Mouse (Mus musculus) embryonic facial prominence, embryonic 13.5 days (tissue): Measurements from ENCODE around the gene Ddrgk1. TPM values are rescaled to one million over a fixed set of nuclear protein-coding genes. Genes with fewer than 3 reads are reported as not detected.

Source experiments
- ATAC-seq: fragments of 200-750 bp; cut with Nextera tagmentation; 2 replicates; pipeline ENCODE4 v1.8.0; 2017; ENCODE audit warnings: low read depth; ENCODE audit not compliant: insufficient number of reproducible peaks, insufficient read depth, low FRiP score, low TSS enrichment
- H3K27ac ChIP-seq: fragments of 300-500 bp; sonication (generic); 2 replicates; pipeline ENCODE4 v1.5.1; 2015; ENCODE audit warnings: moderate library complexity, mild to moderate bottlenecking, inconsistent platforms
- H3K27me3 ChIP-seq: fragments of 300-500 bp; sonication (generic); 2 replicates; pipeline ENCODE4 v1.6.1; 2015; ENCODE audit warnings: mild to moderate bottlenecking, inconsistent platforms
- H3K36me3 ChIP-seq: fragments of 300-500 bp; sonication (generic); 2 replicates; pipeline ENCODE4 v1.6.1; 2015; ENCODE audit warnings: mild to moderate bottlenecking, inconsistent platforms
- H3K4me1 ChIP-seq: fragments of 300-500 bp; sonication (generic); 2 replicates; pipeline ENCODE4 v1.6.1; 2015; ENCODE audit warnings: inconsistent platforms
- H3K4me2 ChIP-seq: fragments of 300-500 bp; sonication (generic); 2 replicates; pipeline ENCODE4 v1.6.1; 2015; ENCODE audit warnings: moderate library complexity, mild to moderate bottlenecking, inconsistent platforms
- H3K4me3 ChIP-seq: fragments of 300-500 bp; sonication (generic); 2 replicates; pipeline ENCODE4 v1.5.1; 2015; ENCODE audit warnings: mild to moderate bottlenecking, inconsistent platforms
- H3K9ac ChIP-seq: fragments of 300-500 bp; sonication (generic); 2 replicates; pipeline ENCODE4 v1.6.1; 2015; ENCODE audit warnings: mild to moderate bottlenecking, inconsistent platforms
- H3K9me3 ChIP-seq: fragments of 300-500 bp; sonication (generic); 2 replicates; pipeline ENCODE4 v1.6.1; 2016; ENCODE audit warnings: inconsistent platforms
- WGBS: fragments of 180-500 bp; shearing (Covaris S2); methylation state at CpG from one replicate; pipeline ENCODE4 v1.1.7; 2015; ENCODE audit warnings: mixed read lengths; 5-methylcytosine and 5-hydroxymethylcytosine counted together
- polyA plus RNA-seq: library from polyadenylated mRNA; unstranded; fragments of >200 nt; fragmentation: Nextera tagmentation; extraction: Ambion mirVana; gene quantifications from 2 replicates; pipeline ENCODE4 v1.2.1, GENCODE M21; 2015

Ddrgk1 gene
- polyA plus RNA-seq, 1 experiment from 2014 or later = 61.7 TPM

DNA sequence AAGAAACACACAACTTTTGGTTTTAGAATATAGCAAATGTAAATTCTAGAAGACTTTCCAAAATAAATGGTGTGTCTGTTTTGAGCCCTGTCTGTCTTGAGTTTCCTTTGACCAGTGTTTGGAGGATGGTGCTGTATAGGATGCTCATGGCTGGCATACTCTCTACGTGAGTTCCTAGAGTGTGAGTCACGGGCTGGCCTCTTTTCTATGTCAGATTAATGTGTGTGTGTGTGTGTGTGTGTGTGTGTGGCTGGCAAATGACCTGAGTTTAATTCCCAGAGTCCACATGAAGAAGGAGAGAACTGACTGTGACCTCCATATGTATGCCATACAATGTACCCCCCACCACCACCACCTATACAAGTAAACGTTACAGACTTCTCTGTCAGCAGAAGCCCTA lies 17.1 kb upstream of the Ddrgk1 start:
- Histone ChIP-seq H3K4me2 (no peak overlapping the region), H3K27me3 (no peaks in the 10 kb centered on the region), H3K9ac (no peak overlapping the region), H3K4me1 (no peaks in the 10 kb centered on the region), H3K27ac (no peak overlapping the region), H3K9me3 (no peaks in the 10 kb centered on the region), H3K36me3 (peaks cover 87% of the 10 kb centered on the region), H3K4me3 (no peak overlapping the region)
- 83% methylated on average over 3 of the region's 3 CpGs for WGBS
- ATAC-seq = no peak

DNA sequence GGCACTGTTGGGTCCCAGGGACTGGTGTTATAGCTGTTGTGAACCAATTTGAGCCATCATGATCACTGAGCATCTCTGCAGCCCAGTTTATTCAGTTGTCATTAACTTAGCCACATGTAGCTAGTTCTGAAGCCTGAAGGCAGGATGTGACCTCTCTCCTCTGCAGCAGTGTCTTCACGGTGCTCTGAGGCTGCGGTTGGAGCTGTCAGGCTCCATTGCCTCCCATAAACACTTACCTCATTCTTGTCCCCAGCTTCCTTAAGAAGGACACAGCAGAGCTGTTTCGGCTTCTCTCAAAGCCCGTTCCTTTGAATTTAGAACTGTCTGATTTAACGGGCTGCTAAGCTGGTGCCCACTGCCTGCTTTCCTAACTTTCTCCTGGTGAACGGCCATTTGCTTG lies 15.4 kb upstream of the Ddrgk1 start:
- H3K4me3 ChIP-seq = no peak overlapping the region
- no peak overlapping the region for H3K4me2 ChIP-seq
- H3K9ac ChIP-seq = no peak overlapping the region
- 84% methylated on average over 6 of the region's 6 CpGs for WGBS
- no peak for ATAC-seq
- H3K27me3 ChIP-seq = no peaks in the 10 kb centered on the region
- H3K4me1 ChIP-seq = no peaks in the 10 kb centered on the region
- H3K36me3 ChIP-seq = peaks cover 100% of the 10 kb centered on the region
- H3K27ac ChIP-seq = no peak overlapping the region
- no peaks in the 10 kb centered on the region for H3K9me3 ChIP-seq

- H3K27ac ChIP-seq = no peak overlapping the region
- no peaks in the 10 kb centered on the region for H3K9me3 ChIP-seq
- no peak overlapping the region for H3K9ac ChIP-seq
- no peak overlapping the region for H3K4me3 ChIP-seq
- H3K4me1 ChIP-seq = no peaks in the 10 kb centered on the region
- peaks cover 98% of the 10 kb centered on the region for H3K36me3 ChIP-seq
- H3K4me2 ChIP-seq = no peak overlapping the region
- 91% methylated on average over 12 of the region's 12 CpGs for WGBS
- H3K27me3 ChIP-seq = no peaks in the 10 kb centered on the region
- no peak for ATAC-seq
These were observed 14.7 kb upstream of the Ddrgk1 start for GRCm38 (mm10) chr2:130679154-130679553.

GRCm38 (mm10) chr2:130677211-130677610 lies 12.8 kb upstream of the Ddrgk1 start:
- H3K4me1 ChIP-seq = no peaks in the 10 kb centered on the region; the same call in 1 of the 2 replicates
- H3K27ac ChIP-seq = no peak overlapping the region
- no peak overlapping the region for H3K4me2 ChIP-seq
- H3K9ac ChIP-seq = no peak overlapping the region
- WGBS = 89% methylated on average over 10 of the region's 10 CpGs
- no peak for ATAC-seq
- H3K36me3 ChIP-seq = peaks cover 96% of the 10 kb centered on the region
- no peaks in the 10 kb centered on the region for H3K27me3 ChIP-seq
- no peak overlapping the region for H3K4me3 ChIP-seq
- no peaks in the 10 kb centered on the region for H3K9me3 ChIP-seq

DNA sequence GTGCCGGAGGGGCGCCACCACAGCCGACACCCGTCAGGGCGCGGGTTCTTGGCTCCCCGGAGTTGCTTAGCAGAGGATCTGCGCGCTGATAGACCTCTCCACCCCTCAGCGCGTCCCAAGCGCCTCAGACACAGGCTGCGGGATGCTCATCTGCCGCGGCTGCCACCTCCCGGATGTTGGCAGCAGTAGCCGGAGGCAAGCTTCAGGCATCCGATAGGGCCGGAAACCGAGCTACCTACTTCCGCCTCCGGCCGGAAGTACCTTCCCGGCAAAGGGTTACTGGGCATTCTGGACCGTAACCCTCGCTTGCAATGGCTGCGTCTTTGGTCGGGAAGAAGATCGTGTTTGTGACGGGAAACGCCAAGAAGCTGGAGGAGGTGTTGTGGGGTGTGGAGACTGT lies 3.1 kb upstream of the Ddrgk1 start, which contains the start of gene Itpa:
Gene Itpa, plus strand, starts transcription at position 52 of the 400 bp plus-strand sequence.
- Histone ChIP-seq H3K27me3 (no peaks in the 10 kb centered on the region), H3K9me3 (no peaks in the 10 kb centered on the region), H3K4me1 (peaks cover 36% of the 10 kb centered on the region), H3K4me2 (peak within 1 kb of the TSS; percentile 90), H3K27ac (peak within 1 kb of the TSS; percentile 87), H3K36me3 (peaks cover 22% of the 10 kb centered on the region), H3K4me3 (peak within 1 kb of the TSS; percentile 72), H3K9ac (peak within 1 kb of the TSS; percentile 82)
- under 1% methylated on average over 31 of the region's 31 CpGs for WGBS
- ATAC-seq = no peak

DNA sequence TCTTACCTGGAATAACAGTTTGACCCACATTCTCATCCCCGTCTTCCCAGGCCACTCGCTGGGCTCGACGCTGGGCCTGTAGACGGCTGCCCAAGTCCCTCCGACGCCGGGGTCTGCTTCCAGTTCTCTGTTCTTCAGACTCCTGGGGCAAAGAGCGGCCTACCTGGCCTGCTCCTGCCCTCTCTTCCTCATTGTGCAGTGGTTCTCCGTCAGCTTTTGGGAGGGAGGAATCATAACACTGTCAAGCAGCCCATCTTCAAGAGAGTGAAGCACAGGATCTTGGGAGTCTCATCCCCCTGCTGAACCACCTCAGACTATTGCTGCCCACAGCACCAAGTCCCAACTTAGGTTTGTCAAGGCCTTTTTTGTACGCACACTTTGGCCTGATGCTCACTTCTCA lies 1.1 kb downstream of the Ddrgk1 start:
- peak overlapping the region; percentile 81 for H3K4me2 ChIP-seq
- no peak for ATAC-seq
- H3K36me3 ChIP-seq = peaks cover 46% of the 10 kb centered on the region
- H3K4me1 ChIP-seq = peaks cover 25% of the 10 kb centered on the region
- peak overlapping the region; percentile 90 for H3K9ac ChIP-seq
- H3K9me3 ChIP-seq = no peaks in the 10 kb centered on the region
- H3K27ac ChIP-seq = no peak overlapping the region
- H3K4me3 ChIP-seq = peak overlapping the region; percentile 65
- no peaks in the 10 kb centered on the region for H3K27me3 ChIP-seq
- 86% methylated on average over 11 of the region's 11 CpGs for WGBS

GRCm38 (mm10) chr2:130658530-130658929 lies 5.9 kb downstream of the Ddrgk1 start:
- peaks cover 12% of the 10 kb centered on the region for H3K4me1 ChIP-seq

DNA sequence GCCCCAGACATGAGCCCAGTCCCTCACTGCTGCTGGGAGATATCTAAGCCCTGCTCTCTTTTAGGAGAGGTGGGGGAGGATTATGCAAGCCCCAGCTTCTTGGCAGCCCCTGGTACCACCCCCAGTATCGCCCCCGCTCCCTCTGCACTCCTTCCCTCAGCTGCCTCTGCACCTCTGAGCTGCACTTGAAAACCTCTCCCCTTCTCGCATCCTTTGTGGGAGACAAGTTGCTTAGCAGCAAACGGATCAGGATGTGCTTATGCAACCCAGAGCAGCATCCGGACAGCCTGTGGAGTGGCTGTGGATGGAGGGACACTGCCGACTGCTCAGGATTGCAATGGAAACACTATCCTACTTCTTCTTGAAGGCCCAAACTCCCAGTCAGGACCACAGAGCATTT lies 6.9 kb downstream of the Ddrgk1 start:
- WGBS = 62% methylated on average over 6 of the region's 6 CpGs
- H3K27ac ChIP-seq = no peak overlapping the region; the same call in 1 of the 2 replicates
- H3K4me2 ChIP-seq = no peak overlapping the region
- H3K9ac ChIP-seq = no peak overlapping the region
- H3K27me3 ChIP-seq = no peaks in the 10 kb centered on the region
- ATAC-seq = no peak
- H3K9me3 ChIP-seq = no peaks in the 10 kb centered on the region
- peaks cover 2% of the 10 kb centered on the region; the same call in 1 of the 2 replicates for H3K4me1 ChIP-seq
- peaks cover 93% of the 10 kb centered on the region for H3K36me3 ChIP-seq
- H3K4me3 ChIP-seq = no peak overlapping the region

More at GRCm38 (mm10) chr2:130658530-130658929, 5.9 kb downstream of the Ddrgk1 start:
- H3K36me3 ChIP-seq = peaks cover 90% of the 10 kb centered on the region
- H3K4me3 ChIP-seq = no peak overlapping the region
- no peak overlapping the region for H3K4me2 ChIP-seq
- no peaks in the 10 kb centered on the region for H3K9me3 ChIP-seq
- no peak overlapping the region for H3K27ac ChIP-seq
- H3K27me3 ChIP-seq = no peaks in the 10 kb centered on the region
- no peak overlapping the region for H3K9ac ChIP-seq
- ATAC-seq = no peak
- WGBS = 94% methylated on average over 10 of the region's 10 CpGs

- no peak overlapping the region for H3K9ac ChIP-seq
- H3K4me1 ChIP-seq = no peaks in the 10 kb centered on the region
- 92% methylated on average over 9 of the region's 9 CpGs for WGBS
- H3K4me2 ChIP-seq = no peak overlapping the region
- no peaks in the 10 kb centered on the region for H3K27me3 ChIP-seq
- peaks cover 87% of the 10 kb centered on the region for H3K36me3 ChIP-seq
- H3K27ac ChIP-seq = no peak overlapping the region
- ATAC-seq = no peak
- no peak overlapping the region for H3K4me3 ChIP-seq
- no peaks in the 10 kb centered on the region for H3K9me3 ChIP-seq
These were observed 7.9 kb downstream of the Ddrgk1 start for GRCm38 (mm10) chr2:130656536-130656935.

DNA sequence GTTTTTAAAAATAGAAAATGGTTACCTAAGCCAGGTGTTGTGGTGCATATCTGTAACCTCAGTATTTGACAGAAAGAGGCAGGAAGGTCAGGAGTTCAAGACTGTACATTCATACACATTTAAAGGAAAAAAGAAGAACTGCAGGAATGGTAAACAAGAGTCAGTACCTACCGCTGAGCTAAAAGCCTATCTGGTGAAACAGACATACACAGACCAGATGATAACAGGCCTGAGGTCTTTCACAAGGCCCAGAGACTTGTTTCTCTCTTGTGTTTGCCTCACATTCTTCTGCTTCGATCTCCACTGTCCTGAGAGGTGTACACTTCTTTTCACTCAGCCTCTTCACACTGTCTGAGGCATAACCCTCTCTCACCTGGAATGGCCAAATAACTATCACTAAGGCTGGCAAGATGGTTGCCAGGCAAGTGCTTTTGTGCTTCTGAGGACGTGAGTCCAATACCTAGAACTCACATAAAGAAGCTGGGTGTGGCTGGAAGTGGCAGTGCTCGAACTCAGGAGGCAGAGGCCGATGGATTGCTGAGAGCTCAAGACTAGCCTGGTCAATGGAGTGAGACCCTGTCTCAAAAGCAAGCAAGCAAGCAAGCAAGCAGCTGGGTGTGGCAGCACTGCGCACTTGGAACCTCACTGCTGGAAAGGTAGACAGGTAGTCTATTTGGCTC lies 8.7 kb downstream of the Ddrgk1 start:
- Histone ChIP-seq H3K9ac (no peak overlapping the region), H3K4me3 (no peak overlapping the region), H3K27ac (no peak overlapping the region), H3K27me3 (no peaks in the 10 kb centered on the region), H3K36me3 (peaks cover 80% of the 10 kb centered on the region), H3K4me2 (no peak overlapping the region), H3K9me3 (no peaks in the 10 kb centered on the region), H3K4me1 (no peaks in the 10 kb centered on the region)
- ATAC-seq = no peak
- WGBS = 93% methylated on average over 6 of the region's 6 CpGs

- WGBS = 85% methylated on average over 1 of the region's 1 CpGs
- H3K36me3 ChIP-seq = peaks cover 72% of the 10 kb centered on the region
- H3K9ac ChIP-seq = no peak overlapping the region
- H3K27me3 ChIP-seq = no peaks in the 10 kb centered on the region
- no peak overlapping the region for H3K4me2 ChIP-seq
- ATAC-seq = no peak
- H3K4me3 ChIP-seq = no peak overlapping the region
- no peaks in the 10 kb centered on the region for H3K9me3 ChIP-seq
- H3K4me1 ChIP-seq = no peaks in the 10 kb centered on the region
- H3K27ac ChIP-seq = no peak overlapping the region
These were observed 10.7 kb downstream of the Ddrgk1 start for GRCm38 (mm10) chr2:130653760-130654159.

DNA sequence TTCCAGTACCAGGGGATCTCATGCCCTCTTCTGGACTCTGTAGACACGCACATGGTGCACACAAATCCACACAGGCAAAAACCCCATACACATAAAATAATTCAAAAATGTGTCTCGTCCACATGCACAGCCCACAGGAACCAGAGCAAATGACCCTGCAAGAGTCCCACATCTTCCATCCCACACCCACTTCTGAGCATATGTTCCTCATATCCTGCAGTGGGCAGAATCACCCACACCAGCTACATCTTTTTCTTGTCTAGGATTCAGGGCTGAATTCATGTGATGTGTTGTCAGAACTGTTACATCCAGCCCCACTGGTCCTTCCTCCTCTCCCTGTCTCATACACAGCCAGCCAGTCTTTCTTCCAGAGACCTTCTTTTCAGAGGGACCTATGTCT lies 11.2 kb downstream of the Ddrgk1 start:
- ATAC-seq = no peak
- H3K27ac ChIP-seq = no peak overlapping the region
- H3K4me1 ChIP-seq = no peaks in the 10 kb centered on the region
- H3K4me3 ChIP-seq = no peak overlapping the region
- H3K4me2 ChIP-seq = no peak overlapping the region
- H3K9ac ChIP-seq = no peak overlapping the region
- WGBS = 81% methylated on average over 2 of the region's 2 CpGs
- H3K27me3 ChIP-seq = no peaks in the 10 kb centered on the region
- no peaks in the 10 kb centered on the region for H3K9me3 ChIP-seq
- peaks cover 67% of the 10 kb centered on the region for H3K36me3 ChIP-seq
